14 mouse cellular contexts compared by ENCODE assay signal in genomic region chr5:122016744-122017143, GRCm38 (mm10). TPM values are rescaled to one million over a fixed set of nuclear protein-coding genes. Genes with fewer than 3 reads are reported as not detected.
"Had no signal": no experiment of that assay in that cellular context is flagged by ENCODE, and none has a peak within 500 bp of the region (broad histone marks: within the 10 kb centered on the region; RNA-seq: fewer than 3 reads in every experiment).

No protein-coding gene starts in this region.

- ATAC-seq: intestine, embryonic 16.5 days had no signal

- H3K36me3 ChIP-seq: kidney, embryonic 15.5 days; limb, embryonic 13.5 days; lung, embryonic 15.5 days; neural tube, embryonic 13.5 days had no signal

- DNase-seq: kidney, adult 2 months; kidney, postnatal 14 days; left cerebral cortex, postnatal 4 days; lung, postnatal 14 days; right cerebral cortex, postnatal 25 days; thymus, postnatal 36 days had no signal

- H3K27ac ChIP-seq: kidney, embryonic 15.5 days; limb, embryonic 13.5 days; liver, embryonic 14.5 days; lung, embryonic 15.5 days; macrophage had no signal

- H3K9me3 ChIP-seq: kidney, embryonic 15.5 days; limb, embryonic 13.5 days; lung, embryonic 15.5 days; neural tube, embryonic 13.5 days had no signal

- H3K9ac ChIP-seq: kidney, embryonic 15.5 days; liver, embryonic 14.5 days; lung, embryonic 15.5 days had no signal

- H3K4me1 ChIP-seq: megakaryocyte, embryonic 14.5 days had no signal

- H3K4me3 ChIP-seq: kidney, embryonic 15.5 days; limb, embryonic 13.5 days; lung, embryonic 15.5 days; megakaryocyte, embryonic 14.5 days; neural tube, embryonic 13.5 days had no signal

- H3K4me2 ChIP-seq: kidney, embryonic 15.5 days; limb, embryonic 13.5 days; lung, embryonic 15.5 days; neural tube, embryonic 13.5 days had no signal

- H3K27me3 ChIP-seq: kidney, embryonic 15.5 days; limb, embryonic 13.5 days; lung, embryonic 15.5 days; neural tube, embryonic 13.5 days had no signal

RNA-seq across cellular contexts. Expression of gene Cux2, which starts 33.2 kb away (rescaled TPM):
- polyA plus RNA-seq: macrophage had no signal
